Mouse (Mus musculus) G1E (cell line): ENCODE measurements at regions not wholly inside any gene's neighbourhood (a gene's known extent, or its start where the extent isn't known, plus 50 kb on each side); places are given as distances from the start of the nearest gene placed in this dataset.

Experiments used
- CTCF ChIP-seq: IDR thresholded peaks from 2 replicates; pipeline ENCODE4 v1.5.1; 2012; ENCODE audit warnings: low read depth, low read length, inconsistent platforms, mixed read lengths
- GATA1 ChIP-seq: IDR thresholded peaks from 2 replicates; pipeline ENCODE4 v1.6.1; 2012; ENCODE audit warnings: borderline replicate concordance, low read length, inconsistent platforms, mixed read lengths
- GATA2 ChIP-seq: IDR thresholded peaks from 2 replicates; pipeline ENCODE4 v1.6.1; 2012; ENCODE audit warnings: low read depth, low read length, inconsistent platforms, borderline replicate concordance
- POLR2AphosphoS5 ChIP-seq: IDR thresholded peaks from 2 replicates; pipeline ENCODE4 v1.6.1; 2012; ENCODE audit warnings: low read depth, low read length, inconsistent platforms; ENCODE audit not compliant: insufficient replicate concordance
- TAL1 ChIP-seq: conservative IDR thresholded peaks from 2 replicates; pipeline ENCODE4 v1.6.1; 2012; ENCODE audit warnings: low read depth, low read length, inconsistent platforms, mixed read lengths

GRCm38 (mm10) chr1:119278528-119279201, 143.4 kb downstream of the Inhbb start:
- TF ChIP-seq CTCF, result no peak
- no peak for TF ChIP-seq GATA1
- TF ChIP-seq TAL1, result no peak
- no peak for TF ChIP-seq GATA2
- TF ChIP-seq POLR2AphosphoS5, result no peak
